Mouse (Mus musculus): ENCODE results near the gene Arhgef7. TPM values are rescaled to one million over a fixed set of nuclear protein-coding genes. Genes with fewer than 3 reads are reported as not detected.

The Arhgef7 gene
- polyA plus RNA-seq, 1 experiment from 2014 or later: 87.6 TPM

DNA sequence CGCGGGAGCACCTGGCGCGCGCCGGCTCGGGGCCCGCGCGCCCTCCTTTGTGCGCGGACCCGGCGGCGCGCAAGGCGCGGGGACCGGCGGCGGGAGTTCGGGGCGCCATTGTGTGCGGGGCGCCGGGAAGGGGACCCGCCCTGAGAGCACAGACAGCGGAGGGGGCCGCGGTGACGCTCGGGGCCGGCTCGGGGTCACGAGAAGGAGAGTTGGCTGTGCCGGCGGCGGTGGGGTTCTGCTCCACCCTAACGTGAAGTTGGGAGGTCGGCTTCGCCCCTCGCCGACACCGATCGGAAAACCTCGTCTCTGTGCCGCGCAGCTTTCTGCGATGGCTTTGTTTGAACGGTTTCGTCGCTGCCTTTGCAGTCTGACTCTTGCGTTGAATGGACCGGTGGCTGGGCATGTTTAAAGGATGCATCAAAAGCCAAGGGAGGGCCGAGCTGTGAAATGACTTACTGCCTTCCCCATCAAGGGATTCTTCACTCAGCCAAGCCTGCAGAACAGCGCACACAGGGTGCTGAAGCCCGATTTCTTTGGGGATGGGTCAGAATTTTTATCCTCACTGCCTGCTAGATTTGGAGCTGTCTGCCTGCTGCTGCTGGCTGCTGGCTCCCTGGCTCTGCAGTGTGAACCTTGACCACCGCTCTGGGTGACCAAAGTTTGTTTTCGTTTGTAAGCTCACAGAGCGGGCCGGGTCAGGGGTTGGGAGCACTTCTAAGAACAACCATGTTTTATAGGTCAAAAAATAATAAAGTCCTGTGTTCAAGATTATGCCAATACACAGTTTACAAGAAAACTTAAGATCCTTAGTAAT, 1.2 kb downstream of the Arhgef7 start:
- peak overlapping the region; percentile 97 for H3K27ac ChIP-seq
- 1% methylated on average over 61 of the region's 61 CpGs for WGBS
- H3K9me3 ChIP-seq: no peaks in the 10 kb centered on the region
- no peak; the same call in none of the 2 replicates for ATAC-seq (replicated peaks)
- H3K4me2 ChIP-seq: peak overlapping the region; percentile 74
- peak overlapping the region; percentile 70 for H3K4me3 ChIP-seq
- peaks cover 41% of the 10 kb centered on the region for H3K4me1 ChIP-seq
- H3K9ac ChIP-seq: peak overlapping the region; percentile 79
- no peaks in the 10 kb centered on the region for H3K27me3 ChIP-seq (replicated peaks)
- no peaks in the 10 kb centered on the region for H3K36me3 ChIP-seq (replicated peaks)

DNA sequence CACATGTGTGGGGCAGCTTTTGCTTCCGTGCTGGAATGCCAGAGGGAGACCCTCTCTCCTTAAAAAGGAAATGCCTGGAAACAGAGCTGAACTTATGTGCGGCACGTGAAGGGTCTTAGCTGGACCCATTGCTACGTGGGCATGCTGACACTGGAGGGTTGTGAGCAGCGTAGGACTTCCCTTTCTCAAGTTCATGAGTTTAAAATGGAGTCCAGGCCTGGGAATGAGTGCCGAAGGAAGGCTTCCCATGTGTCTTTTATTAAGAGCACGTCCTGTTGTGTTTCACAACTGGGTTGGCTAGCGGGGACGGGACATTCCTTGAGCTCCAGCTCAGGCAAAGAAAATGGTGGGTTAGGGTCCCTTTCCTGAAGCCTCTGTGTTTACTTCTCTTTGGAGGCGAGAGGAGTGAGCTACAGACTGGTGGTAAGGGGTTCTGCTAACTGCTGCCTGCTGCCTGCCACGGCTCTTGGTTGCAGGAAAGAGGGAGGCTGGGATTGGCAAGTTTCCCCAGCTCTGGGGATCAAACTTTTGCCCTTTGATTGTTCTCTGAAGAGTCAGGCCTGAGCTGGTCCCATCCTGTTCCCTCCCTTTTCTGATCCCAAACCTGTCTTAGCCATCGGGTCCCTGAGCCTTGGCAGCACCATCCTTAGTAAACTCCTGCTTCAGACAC, 2.9 kb downstream of the Arhgef7 start:
- no peak overlapping the region for H3K27ac ChIP-seq

DNA sequence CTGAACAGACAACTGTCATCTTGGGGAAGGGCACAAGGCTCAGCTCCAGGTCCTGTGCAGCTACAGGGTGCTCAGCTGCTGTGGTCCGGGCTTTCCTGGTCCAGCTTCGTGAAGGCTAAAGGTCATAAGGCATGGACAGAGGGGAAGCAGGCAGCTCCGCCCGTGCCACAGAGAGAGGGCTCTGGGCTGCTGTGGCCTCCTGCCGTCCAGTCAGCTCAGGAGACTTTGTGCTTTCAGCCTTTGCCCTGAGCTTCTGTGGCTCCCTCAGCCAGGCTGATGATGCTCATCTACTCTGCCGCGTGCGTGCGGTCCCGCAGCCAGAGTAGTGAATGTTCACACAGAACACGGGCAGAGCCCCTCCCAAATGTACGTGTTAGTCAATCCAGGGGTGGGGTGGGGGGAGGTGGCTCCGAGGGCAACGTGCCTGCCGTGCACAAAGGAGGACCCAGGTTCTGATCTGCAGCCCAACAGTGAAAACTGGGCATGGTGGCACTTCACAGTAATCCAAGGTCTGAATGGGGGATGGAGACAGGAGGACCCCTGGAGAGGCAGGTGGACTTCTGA, 8.2 kb downstream of the Arhgef7 start:
- Histone ChIP-seq H3K9ac (no peak overlapping the region), H3K9me3 (no peaks in the 10 kb centered on the region), H3K4me3 (no peak overlapping the region), H3K4me2 (no peak overlapping the region), H3K36me3 (replicated peaks) (peaks cover 11% of the 10 kb centered on the region; the same call in 1 of the 2 replicates), H3K4me1 (peaks cover 15% of the 10 kb centered on the region), H3K27ac (no peak overlapping the region), H3K27me3 (replicated peaks) (no peaks in the 10 kb centered on the region)
- no peak for ATAC-seq (replicated peaks)
- WGBS: 91% methylated on average over 15 of the region's 15 CpGs

More for the DNA sequence above, 2.9 kb downstream of the Arhgef7 start:
- Histone ChIP-seq H3K36me3 (replicated peaks) (no peaks in the 10 kb centered on the region), H3K9me3 (no peaks in the 10 kb centered on the region), H3K9ac (0 out of 2 replicates have a peak overlapping the region, but pooled peaks have one; percentile 2), H3K27me3 (replicated peaks) (no peaks in the 10 kb centered on the region), H3K4me2 (peak overlapping the region; percentile 74), H3K4me3 (peak overlapping the region; percentile 70), H3K4me1 (peaks cover 41% of the 10 kb centered on the region)
- no peak for ATAC-seq (replicated peaks)
- WGBS: 69% methylated on average over 12 of the region's 12 CpGs

DNA sequence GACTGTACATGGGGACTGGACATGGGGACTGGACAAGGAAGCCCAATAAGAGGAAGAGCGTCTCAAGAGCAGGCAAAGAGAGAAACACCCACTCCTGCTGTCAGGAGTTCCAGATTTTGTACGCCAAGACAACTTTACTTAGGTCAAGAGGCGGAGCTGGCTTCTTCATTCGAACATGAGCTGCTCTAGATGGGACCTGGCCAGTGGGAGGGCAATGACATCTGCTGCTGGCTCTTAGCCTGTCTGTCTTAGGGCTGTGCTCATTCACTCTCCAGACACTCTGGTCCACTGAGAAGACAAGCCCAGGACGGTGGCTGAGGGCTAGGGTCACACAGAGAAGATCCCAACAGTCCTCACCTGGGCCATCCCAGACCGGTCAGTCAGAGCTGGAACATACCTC, 9.6 kb downstream of the Arhgef7 start:
- Histone ChIP-seq H3K9me3 (no peaks in the 10 kb centered on the region), H3K36me3 (replicated peaks) (peaks cover 11% of the 10 kb centered on the region; the same call in 1 of the 2 replicates), H3K27ac (no peak overlapping the region), H3K4me3 (no peak overlapping the region), H3K27me3 (replicated peaks) (no peaks in the 10 kb centered on the region), H3K4me2 (no peak overlapping the region), H3K4me1 (peaks cover 7% of the 10 kb centered on the region; the same call in 1 of the 2 replicates), H3K9ac (no peak overlapping the region)
- ATAC-seq (replicated peaks): no peak
- 90% methylated on average over 6 of the region's 6 CpGs for WGBS

DNA sequence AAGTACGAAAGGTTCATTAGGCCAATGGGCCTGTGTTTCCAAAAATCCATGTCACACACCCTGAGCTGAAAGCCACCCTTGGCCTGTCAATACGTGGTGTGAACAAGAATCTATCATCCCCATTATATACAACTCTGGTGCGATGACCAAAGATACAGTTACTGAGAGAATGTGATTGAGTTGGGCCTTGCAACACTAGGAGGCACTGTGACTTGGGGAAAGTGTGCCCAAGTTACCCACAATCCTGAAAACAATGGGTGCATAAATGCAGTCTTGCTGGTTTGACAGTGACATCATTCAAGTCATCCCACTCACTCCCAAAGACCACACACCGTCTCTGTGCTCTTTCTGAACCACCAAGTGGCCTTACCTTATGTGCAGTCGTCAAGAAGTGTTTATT, 11.6 kb downstream of the Arhgef7 start:
- H3K4me3 ChIP-seq: no peak overlapping the region
- peaks cover 11% of the 10 kb centered on the region; the same call in 1 of the 2 replicates for H3K36me3 ChIP-seq (replicated peaks)
- no peak overlapping the region for H3K27ac ChIP-seq
- no peaks in the 10 kb centered on the region for H3K4me1 ChIP-seq
- no peak overlapping the region for H3K9ac ChIP-seq
- no peaks in the 10 kb centered on the region for H3K27me3 ChIP-seq (replicated peaks)
- ATAC-seq (replicated peaks): no peak
- 94% methylated on average over 5 of the region's 5 CpGs for WGBS
- H3K4me2 ChIP-seq: no peak overlapping the region
- H3K9me3 ChIP-seq: no peaks in the 10 kb centered on the region

DNA sequence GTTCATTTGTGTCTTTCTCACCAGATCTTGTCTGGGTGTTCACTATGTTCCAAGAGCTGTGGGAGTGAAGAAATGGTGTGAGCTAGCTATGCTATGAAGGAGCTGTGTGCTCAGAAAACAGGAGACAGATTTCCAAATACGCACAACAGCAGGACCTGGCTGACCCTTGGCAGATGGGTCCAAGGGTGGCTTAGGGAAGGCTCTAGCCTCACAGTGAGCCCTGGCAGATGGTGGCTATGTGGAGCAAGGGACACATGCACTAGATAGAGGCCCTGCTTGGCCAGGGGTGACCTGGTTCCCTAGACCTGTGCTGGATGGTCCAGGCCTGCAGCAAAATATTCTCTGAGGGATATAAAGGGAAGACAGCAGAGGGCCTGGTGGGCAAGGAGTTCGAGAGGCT, 13.3 kb downstream of the Arhgef7 start:
- no peaks in the 10 kb centered on the region for H3K27me3 ChIP-seq (replicated peaks)
- no peaks in the 10 kb centered on the region for H3K4me1 ChIP-seq
- H3K9ac ChIP-seq: no peak overlapping the region
- no peak for ATAC-seq (replicated peaks)
- H3K36me3 ChIP-seq (replicated peaks): peaks cover 11% of the 10 kb centered on the region; the same call in 1 of the 2 replicates
- 88% methylated on average over 2 of the region's 2 CpGs for WGBS
- no peak overlapping the region for H3K27ac ChIP-seq
- no peaks in the 10 kb centered on the region for H3K9me3 ChIP-seq
- H3K4me2 ChIP-seq: no peak overlapping the region
- H3K4me3 ChIP-seq: no peak overlapping the region

DNA sequence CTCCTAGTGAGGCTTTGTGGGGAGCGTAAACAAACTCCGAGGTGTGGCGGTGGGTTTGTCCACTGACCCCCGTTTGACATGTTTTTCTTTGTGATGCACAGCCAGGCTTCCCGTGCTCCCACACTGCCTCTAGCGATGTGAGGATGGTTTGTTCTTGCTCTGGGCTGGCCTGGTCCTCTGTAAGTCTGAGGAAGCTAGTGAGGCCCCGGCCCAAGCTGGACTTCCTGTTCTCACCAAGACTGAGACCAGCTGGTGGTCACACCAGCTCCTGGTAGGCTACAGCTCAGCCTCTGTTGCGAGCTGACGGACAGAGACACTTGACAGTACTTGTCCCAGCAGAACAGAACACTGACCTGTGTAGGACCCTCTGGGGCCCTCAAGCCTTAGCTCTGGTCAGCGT, 16.1 kb downstream of the Arhgef7 start:
- Histone ChIP-seq H3K4me3 (no peak overlapping the region), H3K36me3 (replicated peaks) (peaks cover 11% of the 10 kb centered on the region; the same call in 1 of the 2 replicates), H3K27me3 (replicated peaks) (no peaks in the 10 kb centered on the region), H3K27ac (no peak overlapping the region), H3K4me2 (no peak overlapping the region), H3K9me3 (no peaks in the 10 kb centered on the region), H3K9ac (no peak overlapping the region), H3K4me1 (0 out of 2 replicates have a peak, but pooled peaks cover 4% of the 10 kb centered on the region)
- 80% methylated on average over 10 of the region's 10 CpGs for WGBS
- no peak for ATAC-seq (replicated peaks)

DNA sequence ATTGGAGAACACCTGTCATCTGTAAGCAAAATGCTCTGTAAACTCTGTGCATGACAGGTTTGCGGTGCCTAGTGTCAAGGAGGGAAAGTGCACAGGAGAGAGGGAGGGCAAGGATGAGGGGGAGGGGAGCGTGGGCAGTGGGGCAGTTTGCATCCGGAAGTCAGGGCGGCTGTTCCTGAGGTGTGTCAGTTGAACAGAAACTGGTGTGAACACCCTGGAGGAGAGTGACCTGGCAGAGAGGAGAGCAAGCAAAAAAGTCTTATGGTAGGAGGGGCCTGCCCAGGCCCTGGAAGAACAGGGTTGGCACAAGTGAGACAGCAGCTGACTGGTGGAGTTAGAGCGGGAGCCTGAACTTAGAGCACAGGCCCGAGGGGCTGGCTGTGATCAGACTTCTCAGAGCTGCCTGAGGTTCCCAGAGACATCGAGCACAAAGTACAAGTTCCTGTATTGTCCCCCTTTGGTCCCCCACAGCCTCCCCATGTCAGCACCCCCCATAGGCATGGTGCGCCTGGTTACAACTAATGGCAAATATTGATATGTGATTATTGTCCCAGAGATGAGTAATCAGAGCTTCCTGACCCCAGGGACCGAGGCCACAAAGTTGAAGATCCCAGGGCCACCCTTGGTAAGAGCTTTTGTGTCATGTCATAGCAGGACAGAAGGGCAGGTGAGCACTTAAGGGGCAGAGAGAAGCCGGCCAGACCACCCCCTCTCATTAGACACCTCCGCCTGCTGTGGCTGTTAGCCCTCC, 19.5 kb downstream of the Arhgef7 start:
- no peak for ATAC-seq (replicated peaks)
- Histone ChIP-seq H3K27ac (no peak overlapping the region), H3K9me3 (no peaks in the 10 kb centered on the region), H3K4me2 (no peak overlapping the region), H3K4me1 (0 out of 2 replicates have a peak, but pooled peaks cover 4% of the 10 kb centered on the region), H3K27me3 (replicated peaks) (no peaks in the 10 kb centered on the region), H3K9ac (no peak overlapping the region), H3K36me3 (replicated peaks) (no peaks in the 10 kb centered on the region), H3K4me3 (no peak overlapping the region)
- 86% methylated on average over 11 of the region's 11 CpGs for WGBS

DNA sequence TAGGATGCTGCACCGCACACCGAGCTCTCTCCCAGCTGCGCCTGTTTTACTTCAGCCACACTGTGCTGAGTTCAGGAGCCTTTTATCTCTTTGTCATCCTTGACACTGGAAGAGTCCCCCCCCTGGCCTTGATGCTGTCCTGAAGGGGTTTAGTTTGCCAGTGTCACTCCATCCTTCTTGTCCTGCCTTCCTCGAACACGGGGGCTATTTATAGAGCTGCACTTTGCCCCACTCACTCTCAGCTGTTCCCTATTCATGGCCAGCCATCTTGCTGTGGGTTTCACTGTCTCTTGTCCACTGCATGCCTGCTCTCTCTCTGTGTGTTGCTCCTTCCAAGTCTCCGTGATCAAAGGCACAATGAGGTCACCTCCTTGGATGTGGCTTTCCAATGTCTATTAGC, 22.0 kb downstream of the Arhgef7 start:
- H3K4me3 ChIP-seq: no peak overlapping the region
- no peaks in the 10 kb centered on the region for H3K36me3 ChIP-seq (replicated peaks)
- H3K27me3 ChIP-seq (replicated peaks): no peaks in the 10 kb centered on the region
- no peak overlapping the region for H3K27ac ChIP-seq
- H3K9ac ChIP-seq: no peak overlapping the region
- H3K4me2 ChIP-seq: no peak overlapping the region
- WGBS: 71% methylated on average over 6 of the region's 6 CpGs
- H3K9me3 ChIP-seq: no peaks in the 10 kb centered on the region
- H3K4me1 ChIP-seq: 0 out of 2 replicates have a peak, but pooled peaks cover 4% of the 10 kb centered on the region
- ATAC-seq (replicated peaks): no peak

DNA sequence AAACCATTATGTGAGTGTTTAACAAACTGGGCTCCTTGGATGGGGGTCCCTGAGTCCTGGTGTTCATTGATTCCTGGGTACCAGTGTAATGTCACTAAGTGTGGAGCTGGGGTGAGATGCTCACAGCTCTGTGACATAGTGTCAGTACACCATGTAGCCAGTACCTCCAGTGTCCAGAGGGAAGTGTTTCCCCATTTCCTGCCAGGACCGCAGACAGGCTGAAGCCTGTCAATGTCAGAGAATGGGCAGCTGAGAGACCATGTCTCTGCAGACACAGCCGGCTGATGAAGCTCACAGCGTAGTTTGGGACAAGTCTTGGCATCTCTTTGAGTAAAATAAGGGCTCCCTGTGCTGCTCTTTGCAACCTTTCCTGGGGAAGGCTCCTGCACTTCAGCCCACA, 24.8 kb downstream of the Arhgef7 start:
- Histone ChIP-seq H3K4me2 (no peak overlapping the region), H3K27me3 (replicated peaks) (no peaks in the 10 kb centered on the region), H3K4me3 (no peak overlapping the region), H3K9me3 (no peaks in the 10 kb centered on the region), H3K27ac (no peak overlapping the region), H3K36me3 (replicated peaks) (no peaks in the 10 kb centered on the region), H3K9ac (no peak overlapping the region), H3K4me1 (peaks cover 11% of the 10 kb centered on the region)
- ATAC-seq (replicated peaks): no peak
- 83% methylated on average over 3 of the region's 3 CpGs for WGBS

DNA sequence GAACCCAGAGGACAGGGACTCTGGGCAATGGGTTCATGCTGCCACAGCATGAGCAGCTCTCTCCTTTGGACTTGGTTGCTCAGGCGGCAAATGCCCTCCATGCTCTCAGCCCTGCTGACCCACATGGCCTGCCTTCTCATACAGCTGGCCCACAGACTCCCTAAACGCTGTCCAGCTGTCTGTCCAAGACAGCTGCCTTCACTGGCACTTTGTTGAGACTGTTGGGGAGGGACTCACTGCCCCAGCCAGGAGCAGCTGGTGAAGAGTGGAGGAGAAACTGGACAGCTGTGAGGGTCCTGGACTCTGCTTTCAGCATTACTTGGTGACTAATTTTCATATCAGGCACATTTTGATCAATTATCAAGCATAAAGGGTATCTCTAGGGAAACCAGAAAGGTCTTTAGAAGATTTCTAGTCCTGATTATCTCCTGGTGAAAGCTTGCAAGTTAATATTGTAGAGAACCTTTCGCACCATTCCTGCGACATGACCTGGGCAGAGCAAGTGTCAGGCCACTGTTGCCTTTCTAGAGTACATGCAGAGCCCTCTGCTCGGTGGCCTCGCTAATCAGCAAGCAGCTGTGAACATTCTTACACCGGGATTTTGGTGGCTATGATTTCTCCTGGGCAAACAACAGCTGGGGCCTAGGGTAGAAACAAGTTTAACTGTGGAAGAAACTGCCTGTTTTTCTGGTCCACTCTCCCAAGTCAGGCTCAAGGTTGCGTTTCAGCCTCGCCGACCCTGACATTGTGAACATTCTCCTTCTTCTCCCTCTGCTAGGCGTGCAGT, 25.8 kb downstream of the Arhgef7 start:
- WGBS: 85% methylated on average over 11 of the region's 11 CpGs
- no peak overlapping the region for H3K27ac ChIP-seq
- no peak overlapping the region for H3K9ac ChIP-seq
- H3K4me1 ChIP-seq: peaks cover 13% of the 10 kb centered on the region
- no peaks in the 10 kb centered on the region for H3K27me3 ChIP-seq (replicated peaks)
- no peak overlapping the region for H3K4me2 ChIP-seq
- no peak for ATAC-seq (replicated peaks)
- no peak overlapping the region for H3K4me3 ChIP-seq
- H3K36me3 ChIP-seq (replicated peaks): no peaks in the 10 kb centered on the region
- H3K9me3 ChIP-seq: no peaks in the 10 kb centered on the region
